Mouse (Mus musculus) right cerebral cortex, postnatal 25 days (tissue): ENCODE results near the gene Gatad1.
"Not testable (repeated sequence)": the region's sequence is repeated elsewhere in the genome, so short reads cannot be mapped to it uniquely, and the experiment has no call there.

Experiments
- DNase-seq: peaks from one replicate; pipeline ENCODE4 v3.0.0; 2022

Gatad1 gene

DNA sequence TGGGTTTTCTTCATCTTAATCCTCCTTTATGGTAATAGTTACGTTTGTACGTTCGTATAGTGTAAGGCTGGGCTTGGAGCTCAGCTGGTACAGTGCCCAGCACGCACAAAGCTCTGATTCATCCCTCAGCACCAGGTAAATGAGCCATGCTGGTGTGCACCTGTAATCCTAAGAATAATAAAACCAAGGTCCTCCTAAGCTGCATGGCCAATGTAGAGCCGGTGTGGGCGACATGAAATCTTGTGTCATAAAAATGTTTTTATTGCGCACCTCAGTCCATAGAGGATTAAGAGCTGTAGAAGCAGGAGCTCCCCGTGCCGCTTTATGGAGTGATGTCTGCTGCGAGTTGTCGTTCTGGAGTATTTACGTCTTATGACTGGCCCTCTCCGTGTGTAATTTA is 23.7 kb downstream of the Gatad1 start:
- no peak for DNase-seq

DNA sequence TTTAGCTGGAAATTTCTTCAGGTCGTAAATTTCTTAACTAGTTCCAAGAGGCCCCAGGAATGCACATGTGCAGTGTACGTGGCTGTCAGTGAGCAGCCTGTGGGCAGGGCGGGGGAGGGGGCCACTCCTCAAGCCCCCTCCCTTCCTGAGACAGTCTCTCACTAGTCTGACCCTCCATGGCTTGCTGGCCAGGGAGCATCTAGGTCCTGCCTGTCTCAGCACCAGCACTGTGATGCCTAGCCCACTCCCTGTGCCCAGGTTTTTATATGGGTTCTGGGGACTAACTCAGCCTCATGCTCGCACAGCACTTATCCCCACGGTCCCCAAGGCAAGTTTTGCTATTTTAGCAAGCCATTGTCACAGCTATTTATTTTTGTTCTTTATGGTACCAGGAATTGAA is 24.7 kb downstream of the Gatad1 start:
- no peak for DNase-seq

DNA sequence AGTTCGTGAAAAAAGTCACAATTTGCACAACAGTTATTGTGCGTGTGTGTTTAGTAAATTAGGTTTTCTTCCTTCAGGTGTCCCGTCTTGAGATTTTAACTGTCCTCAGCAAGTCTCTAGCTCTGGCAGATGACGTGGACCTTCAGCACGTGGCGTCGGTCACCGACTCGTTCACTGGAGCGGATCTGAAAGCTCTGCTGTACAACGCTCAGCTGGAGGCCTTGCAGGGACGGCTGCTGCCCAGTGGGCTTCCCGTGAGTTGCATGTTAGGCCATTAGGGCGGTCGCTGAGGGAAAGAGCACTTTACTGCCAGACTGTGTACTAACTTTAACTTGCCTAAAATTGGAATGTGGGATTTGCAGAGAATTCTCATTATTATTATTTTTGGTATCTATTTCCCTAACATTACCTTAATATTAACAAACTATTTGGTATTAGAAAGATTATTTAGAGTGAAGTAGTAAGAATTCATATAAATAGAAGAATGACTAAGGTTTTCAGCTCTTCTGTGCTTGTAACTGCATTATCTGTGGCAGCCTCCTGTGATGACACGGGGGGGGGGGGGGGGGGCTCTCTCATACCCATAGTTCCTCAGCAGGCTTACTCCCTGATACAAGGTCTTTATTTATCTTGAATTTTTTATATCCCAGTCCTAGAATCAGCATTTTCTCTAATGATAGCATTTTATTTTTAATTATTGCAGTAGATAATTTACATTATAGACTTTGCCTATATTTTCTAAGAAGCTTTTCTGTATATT is 25.3 kb downstream of the Gatad1 start:
- no peak for DNase-seq

DNA sequence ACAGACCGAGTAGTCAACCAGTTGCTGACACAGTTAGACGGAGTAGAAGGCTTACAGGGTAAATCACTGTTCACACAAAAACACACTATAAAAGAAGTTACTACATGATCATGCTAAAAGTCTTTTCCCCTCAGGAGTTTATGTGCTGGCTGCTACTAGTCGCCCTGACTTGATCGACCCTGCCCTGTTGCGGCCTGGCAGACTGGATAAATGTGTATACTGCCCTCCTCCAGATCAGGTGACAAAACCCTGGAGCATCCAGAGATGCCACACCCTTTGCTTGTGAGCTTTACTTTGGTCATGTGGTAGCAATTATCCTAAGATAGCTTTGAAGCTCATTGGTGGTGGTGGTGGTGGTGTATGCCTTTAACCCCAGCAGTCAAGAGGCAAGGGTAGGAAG is 26.9 kb downstream of the Gatad1 start:
- DNase-seq: no peak

DNA sequence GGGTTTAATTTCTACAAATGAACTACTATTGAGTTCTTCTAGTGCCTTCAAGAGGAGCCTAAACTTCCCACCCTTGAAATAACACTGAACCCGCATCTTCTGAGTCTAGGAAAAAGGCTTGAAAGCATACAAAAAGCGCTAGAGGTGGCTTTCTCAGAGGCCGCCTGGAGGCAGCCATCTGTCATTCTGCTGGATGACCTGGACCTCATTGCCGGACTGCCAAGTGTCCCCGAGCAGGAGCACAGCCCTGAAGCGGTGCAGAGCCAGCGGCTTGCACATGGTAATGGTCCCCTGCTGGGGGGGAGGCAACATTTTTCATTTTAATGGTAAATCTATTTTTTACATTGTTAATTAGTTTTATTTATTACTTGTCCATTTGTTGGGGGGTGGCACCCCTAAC is 36.5 kb downstream of the Gatad1 start:
- no peak for DNase-seq

DNA sequence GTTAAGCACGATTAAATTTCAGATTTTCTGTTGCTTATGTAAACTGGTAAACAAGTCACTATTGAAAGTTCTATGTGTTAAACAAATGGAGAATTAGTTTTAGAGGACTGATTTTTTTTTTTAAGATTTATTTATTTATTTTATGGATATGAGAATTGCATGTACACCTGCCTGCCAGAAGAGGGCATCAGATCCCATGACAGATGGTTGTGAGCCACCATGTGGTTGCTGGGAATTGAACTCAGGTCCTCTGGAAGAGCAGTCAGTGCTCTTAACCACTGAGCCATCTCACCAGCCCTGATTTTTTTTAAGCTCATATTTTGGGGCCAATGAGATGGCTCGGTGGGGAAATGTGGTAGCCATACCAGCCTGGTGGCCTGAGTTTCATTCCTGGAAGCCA is 45.1 kb downstream of the Gatad1 start:
- not testable (repeated sequence) for DNase-seq

DNA sequence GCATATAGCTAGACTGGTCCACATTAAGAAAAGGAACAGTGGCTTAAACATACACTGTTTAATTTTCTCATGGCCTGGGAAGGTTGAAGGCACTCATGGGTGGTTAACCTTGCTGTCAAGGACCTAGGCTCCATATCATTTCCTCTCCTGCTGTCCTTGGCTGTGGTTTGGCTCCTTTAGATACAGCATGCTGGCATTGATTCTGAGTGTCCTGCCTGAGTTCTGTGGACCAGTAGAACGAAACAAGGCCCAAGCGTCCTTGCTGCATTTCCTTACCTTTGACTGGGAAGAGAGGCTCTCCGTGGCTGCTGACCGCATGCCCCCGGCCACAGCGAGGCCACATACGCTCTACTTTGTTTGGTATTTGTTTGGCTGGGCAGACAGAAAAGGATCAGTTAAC is 47.7 kb downstream of the Gatad1 start:
- DNase-seq: no peak

DNA sequence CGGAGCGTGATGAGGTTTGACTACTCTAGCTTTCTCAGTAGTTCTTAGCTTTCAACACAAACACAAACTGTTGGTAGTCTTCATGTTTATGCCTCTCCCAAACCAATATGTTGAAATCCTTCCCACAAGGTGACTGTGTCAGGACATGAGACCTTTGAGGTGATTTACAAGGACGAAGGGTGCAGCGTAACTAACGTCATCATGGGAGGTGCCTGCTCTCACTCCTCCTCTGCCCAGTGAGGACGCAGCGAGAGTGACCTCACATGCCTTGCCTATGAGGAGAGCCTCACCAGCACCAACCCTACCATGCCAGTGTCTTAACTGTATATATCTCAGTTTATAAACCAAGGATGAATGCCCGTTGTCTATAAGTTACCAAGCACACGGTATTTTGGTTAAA is 49.9 kb downstream of the Gatad1 start:
- DNase-seq: no peak

DNA sequence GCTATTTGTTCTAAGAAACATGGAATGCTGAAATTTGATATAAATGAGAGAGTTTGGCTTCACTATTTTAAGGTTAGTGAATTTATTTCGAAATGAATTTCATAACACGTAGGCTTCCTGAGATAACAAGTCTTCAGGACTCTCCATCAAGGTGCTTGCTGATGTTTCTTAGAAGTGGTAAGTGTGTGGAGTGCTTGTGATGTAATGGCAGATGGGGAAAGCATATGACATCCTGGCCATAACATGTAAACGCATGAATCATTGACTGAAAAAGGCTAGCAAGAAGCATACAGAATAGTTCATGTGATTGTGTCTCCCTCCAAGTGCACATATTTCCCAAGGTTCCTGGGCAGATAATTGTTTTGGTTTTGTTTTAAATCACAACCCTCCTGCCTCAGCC is 56.2 kb downstream of the Gatad1 start:
- no peak for DNase-seq

DNA sequence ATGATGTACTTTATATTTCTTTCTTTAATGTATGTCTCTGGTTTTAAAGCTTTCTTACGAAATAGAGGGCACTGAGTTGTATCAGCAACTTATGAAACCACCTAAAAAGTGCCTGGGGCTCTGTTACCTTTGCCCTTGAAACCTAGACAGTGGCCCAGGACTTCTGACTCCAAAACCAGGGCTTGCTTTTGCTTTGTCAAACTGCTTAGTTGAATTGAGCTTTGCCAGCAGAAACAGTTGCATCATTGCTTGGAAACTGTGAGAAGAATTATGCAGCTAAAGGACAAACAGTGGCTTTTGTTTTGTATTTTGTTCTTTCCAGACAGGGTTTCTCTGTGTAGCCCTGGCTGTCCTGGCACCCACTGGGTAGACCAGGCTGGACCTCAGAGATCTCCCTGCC is 56.7 kb downstream of the Gatad1 start:
- DNase-seq: no peak

DNA sequence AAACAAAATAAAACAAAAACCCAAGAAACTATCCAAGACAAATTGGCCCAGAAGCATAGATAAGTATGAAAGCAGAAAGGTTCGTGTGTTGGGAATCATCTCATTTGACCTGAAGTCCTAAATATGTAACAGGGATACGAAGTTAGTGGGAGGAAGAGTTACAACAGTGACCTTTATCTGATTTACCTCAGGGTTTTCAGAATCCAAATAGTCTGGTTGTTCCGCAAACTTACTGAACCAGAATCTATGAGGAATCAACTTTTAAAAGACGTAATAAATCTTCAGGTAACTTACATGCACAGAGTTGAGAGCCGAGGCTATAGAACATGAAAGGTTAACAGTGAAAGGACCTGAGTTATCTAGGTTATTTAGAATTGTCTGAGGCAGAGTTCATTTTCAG is 58.2 kb downstream of the Gatad1 start:
- no peak for DNase-seq

DNA sequence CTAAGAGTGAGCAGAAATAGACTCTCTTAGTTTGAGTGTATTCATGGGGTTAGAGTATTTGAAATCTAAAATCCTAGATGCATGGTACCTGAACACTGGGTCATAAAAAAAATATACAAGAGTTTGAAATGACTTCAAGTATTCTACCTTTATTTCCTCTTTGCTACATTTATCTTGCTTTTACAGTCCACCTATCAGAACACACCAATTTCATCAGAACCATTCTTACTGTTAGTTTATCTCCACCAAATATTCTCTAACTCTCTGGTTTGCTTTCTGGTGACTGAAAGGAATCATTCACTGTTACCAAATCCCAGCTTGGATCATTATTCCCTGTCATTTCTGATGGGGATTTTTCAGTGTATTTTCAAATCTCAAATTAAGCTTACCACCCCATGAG is 59.8 kb downstream of the Gatad1 start:
- no peak for DNase-seq

DNA sequence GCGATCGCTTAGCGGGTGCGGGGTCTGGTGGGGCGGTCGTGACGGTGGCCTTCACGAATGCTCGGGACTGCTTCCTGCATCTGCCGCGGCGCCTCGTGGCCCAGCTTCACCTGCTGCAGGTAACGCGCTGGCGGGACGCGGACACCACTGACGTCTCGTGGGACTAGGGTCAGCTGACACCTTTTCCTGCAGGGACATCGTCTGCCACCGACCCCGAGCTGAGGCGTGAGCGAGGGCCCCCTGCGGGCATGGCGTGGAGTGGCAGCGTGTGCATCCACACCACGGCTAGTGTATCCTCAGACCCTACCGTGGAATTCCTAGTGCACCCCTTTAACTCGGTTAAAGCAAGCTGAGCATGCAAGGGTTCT is 60.6 kb downstream of the Gatad1 start, which contains the start of gene Rbm48:
Gene Rbm48 (minus strand): TSS at position 187 of the 368 bp plus-strand sequence.
- peak; percentile 84 for DNase-seq

DNA sequence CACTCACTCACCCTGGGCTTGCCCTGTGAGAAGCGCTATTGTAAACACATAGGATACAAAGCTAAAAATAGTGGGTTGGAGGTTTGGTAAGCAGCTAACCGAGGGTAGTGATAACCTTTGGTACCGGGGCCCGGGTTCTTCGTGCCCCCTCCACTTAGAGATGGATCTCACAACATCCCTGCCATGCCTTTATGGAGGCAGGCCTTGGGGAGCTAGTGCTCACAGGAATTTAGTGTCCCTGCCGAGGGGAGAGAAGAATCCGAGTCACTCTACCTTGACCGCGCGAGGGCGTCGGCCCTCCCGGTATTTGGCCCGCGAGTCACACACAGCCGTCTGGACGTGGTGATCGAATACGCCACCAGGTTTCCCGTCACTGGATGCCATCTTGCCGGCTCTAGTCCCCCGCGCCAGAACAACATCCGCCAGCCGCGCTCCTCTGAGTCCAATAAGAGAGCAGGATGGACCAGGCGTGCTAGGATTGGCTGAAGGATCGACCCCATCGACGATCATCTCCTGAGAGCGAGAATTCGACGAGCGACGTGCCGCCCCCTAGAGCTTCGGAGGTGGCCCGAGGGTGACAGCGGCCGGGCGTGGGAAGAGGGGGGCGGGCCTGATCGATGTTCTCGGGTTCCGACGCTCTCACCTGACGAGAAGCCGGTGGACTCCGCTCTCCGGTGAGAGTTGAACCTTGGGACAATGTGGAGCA is 61.1 kb downstream of the Gatad1 start, which contains the start of gene Pex1:
Gene Pex1 (plus strand): TSS at position 374 of the 706 bp plus-strand sequence.
- DNase-seq: peak; percentile 93
